Mouse (Mus musculus) bone marrow, adult 2 months (tissue): ENCODE measurements around the gene Sox6. TPM values are rescaled to one million over a fixed set of nuclear protein-coding genes. Genes with fewer than 3 reads are reported as not detected.
A peak's percentile ranks its signal among the peaks of the same experiment; 100 is the strongest.

Source experiments
- H3K27ac ChIP-seq: fragments of 200-500 bp; 2 replicates; pipeline ENCODE4 v1.5.1; 2012; ENCODE audit warnings: low read depth, mild to moderate bottlenecking, control low read depth, inconsistent platforms, low read length; ENCODE audit not compliant: control insufficient read depth, poor library complexity, insufficient read depth
- H3K4me1 ChIP-seq: fragments of 200-500 bp; 2 replicates; pipeline ENCODE4 v1.6.1; 2011; ENCODE audit warnings: low read length; ENCODE audit not compliant: control insufficient read depth, insufficient read depth
- H3K4me3 ChIP-seq: fragments of 200-500 bp; replicated peaks from 2 replicates; pipeline ENCODE3; 2011; ENCODE audit warnings: mild to moderate bottlenecking, low read depth, low read length, control low read depth; ENCODE audit not compliant: control insufficient read depth
- CTCF ChIP-seq: fragments of 200-500 bp; IDR thresholded peaks from 2 replicates; pipeline ENCODE4 v1.5.1; 2011; ENCODE audit warnings: low read length, control low read depth; ENCODE audit not compliant: control insufficient read depth, insufficient read depth
- POLR2A ChIP-seq: fragments of 200-500 bp; IDR thresholded peaks from 2 replicates; pipeline ENCODE4 v1.6.1; 2011; ENCODE audit warnings: low read depth, mild to moderate bottlenecking, control low read depth, low read length, borderline replicate concordance; ENCODE audit not compliant: control insufficient read depth
- WGBS: fragments of 180-500 bp; shearing (Covaris S2); methylation state at CpG from one replicate; pipeline ENCODE4 v1.1.7; 2018; 5-methylcytosine and 5-hydroxymethylcytosine counted together
- polyA plus RNA-seq: library from polyadenylated mRNA; stranded (reverse); fragments of >200 nt; gene quantifications from 2 replicates; pipeline ENCODE4 v1.2.4, GENCODE M21; 2011; ENCODE audit warnings: low replicate concordance; ENCODE audit not compliant: missing spikeins, insufficient read depth, insufficient read length

Sox6 gene
- polyA plus RNA-seq, 1 experiment: 33.0 TPM

GRCm38 (mm10) chr7:115463367-115463766, 575.2 kb downstream of the Sox6 start:
- no peak overlapping the region for H3K27ac ChIP-seq
- no peak overlapping the region for H3K4me3 ChIP-seq
- no peak for TF ChIP-seq CTCF
- TF ChIP-seq POLR2A: no peak
- no peaks in the 10 kb centered on the region for H3K4me1 ChIP-seq
- WGBS: 53% methylated on average over 2 of the region's 2 CpGs

DNA sequence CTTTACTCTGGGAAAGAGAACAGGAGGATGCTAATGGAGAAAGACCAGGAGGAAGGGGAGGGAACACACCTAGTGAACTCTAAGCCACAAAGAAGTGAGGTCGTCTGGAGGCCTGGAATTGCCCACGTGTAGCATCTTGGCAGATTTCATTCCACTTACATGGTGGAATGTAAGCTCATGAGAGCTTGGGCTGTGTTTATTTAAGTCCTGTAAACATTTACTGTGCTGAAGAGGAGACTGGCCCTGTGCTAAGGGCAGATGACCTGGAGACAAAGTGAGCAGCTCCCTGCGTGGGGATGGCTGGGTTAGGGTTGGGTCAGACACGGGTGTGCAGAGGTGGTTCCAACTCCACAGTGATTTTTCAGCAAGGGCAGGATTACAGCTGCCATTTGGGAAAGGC, 576.3 kb downstream of the Sox6 start:
- TF ChIP-seq POLR2A: no peak
- no peak for TF ChIP-seq CTCF
- no peaks in the 10 kb centered on the region for H3K4me1 ChIP-seq
- 71% methylated on average over 4 of the region's 4 CpGs for WGBS
- no peak overlapping the region for H3K4me3 ChIP-seq
- no peak overlapping the region for H3K27ac ChIP-seq

DNA sequence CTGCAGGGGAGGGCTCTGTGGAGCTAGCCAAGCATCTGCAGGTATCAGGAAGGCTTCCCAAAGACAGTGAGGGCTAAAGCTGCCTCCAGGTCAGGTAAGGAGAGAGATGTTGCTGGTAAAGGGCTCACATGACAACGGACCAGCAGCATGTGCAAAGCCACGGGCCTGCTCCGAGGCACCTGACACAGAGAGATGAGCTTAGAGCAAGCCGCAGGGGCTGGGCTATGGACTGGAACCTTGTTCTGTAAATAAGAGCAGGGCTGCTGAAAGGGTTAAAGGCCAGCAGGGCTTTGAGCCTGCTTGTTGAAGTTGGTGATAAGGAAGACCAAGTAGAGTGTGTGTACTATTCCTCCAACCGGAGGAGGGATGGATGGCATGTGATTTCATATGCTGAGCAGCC, 583.6 kb downstream of the Sox6 start:
- 84% methylated on average over 5 of the region's 5 CpGs for WGBS
- Histone ChIP-seq H3K4me1 (no peaks in the 10 kb centered on the region), H3K27ac (no peak overlapping the region), H3K4me3 (no peak overlapping the region)
- TF ChIP-seq CTCF (no peak), POLR2A (no peak)

GRCm38 (mm10) chr7:115453713-115454073, 584.9 kb downstream of the Sox6 start:
- Histone ChIP-seq H3K4me1 (no peaks in the 10 kb centered on the region), H3K27ac (no peak overlapping the region), H3K4me3 (no peak overlapping the region)
- no peak for TF ChIP-seq POLR2A
- no peak for TF ChIP-seq CTCF
- 78% methylated on average over 7 of the region's 7 CpGs for WGBS

- Histone ChIP-seq H3K27ac (no peak overlapping the region), H3K4me3 (no peak overlapping the region), H3K4me1 (no peaks in the 10 kb centered on the region)
- 63% methylated on average over 21 of the region's 21 CpGs for WGBS
- peak; percentile 39; the same call in 1 of the 2 replicates for TF ChIP-seq CTCF
- TF ChIP-seq POLR2A: no peak
Measured at GRCm38 (mm10) chr7:115453042-115453712, 585.4 kb downstream of the Sox6 start.

GRCm38 (mm10) chr7:115450431-115451195, 588.0 kb downstream of the Sox6 start:
- WGBS: 80% methylated on average over 23 of the region's 23 CpGs
- H3K27ac ChIP-seq: no peak overlapping the region
- H3K4me1 ChIP-seq: no peaks in the 10 kb centered on the region
- TF ChIP-seq POLR2A (no peak), CTCF (no peak)
- no peak overlapping the region for H3K4me3 ChIP-seq

DNA sequence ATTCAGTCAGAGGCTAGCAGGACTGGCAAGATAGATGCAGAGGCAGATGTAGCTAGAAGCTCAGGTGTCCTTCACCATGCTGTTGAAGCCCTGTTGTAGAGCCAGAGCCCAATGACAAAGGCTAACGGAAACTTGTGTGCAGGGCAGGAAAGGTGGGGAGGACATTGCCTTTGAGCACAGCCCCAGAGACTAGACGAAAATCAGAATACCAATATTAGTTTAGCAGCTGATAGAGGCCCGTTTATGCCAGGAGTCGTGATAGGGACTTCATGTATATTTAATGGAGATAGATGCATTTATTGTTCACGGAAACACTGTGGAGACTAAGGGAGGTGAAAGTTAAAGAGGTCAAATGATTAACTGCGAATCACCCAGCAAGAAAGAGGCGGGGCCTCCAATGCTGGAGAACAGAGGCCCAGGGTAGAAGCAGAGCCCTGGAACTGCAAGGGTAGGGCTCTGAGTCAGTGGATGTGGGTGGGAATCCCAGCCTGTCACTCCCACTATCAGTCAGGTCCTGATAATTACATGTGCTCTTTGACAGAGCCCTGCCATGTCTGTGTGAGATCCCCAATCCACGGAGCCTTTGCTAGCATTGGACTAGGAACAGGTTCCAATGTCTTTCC, 590.1 kb downstream of the Sox6 start:
- 82% methylated on average over 8 of the region's 8 CpGs for WGBS
- Histone ChIP-seq H3K27ac (no peak overlapping the region), H3K4me3 (no peak overlapping the region), H3K4me1 (no peaks in the 10 kb centered on the region)
- TF ChIP-seq CTCF (no peak), POLR2A (no peak)

DNA sequence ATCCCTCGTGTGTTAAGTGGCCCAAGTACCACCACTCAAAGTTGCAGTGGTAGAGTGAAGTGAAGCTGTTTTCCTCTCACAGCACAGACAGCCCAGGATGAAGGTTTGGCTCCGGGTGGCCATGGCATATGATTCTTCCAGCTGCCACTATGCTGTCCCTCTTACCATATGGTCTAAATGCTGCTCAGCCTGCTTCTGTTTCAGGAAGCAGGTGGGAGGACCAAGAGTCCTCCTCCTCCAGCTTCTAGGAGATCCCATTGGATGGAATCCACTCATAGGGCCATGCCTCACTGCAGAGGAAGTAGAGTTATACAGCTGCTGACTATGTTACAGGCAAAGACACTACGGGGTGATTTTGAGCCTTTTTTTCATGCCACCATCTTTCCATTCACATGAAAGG, 591.5 kb downstream of the Sox6 start:
- H3K4me1 ChIP-seq: no peaks in the 10 kb centered on the region
- TF ChIP-seq POLR2A (no peak), CTCF (no peak)
- WGBS: 60% methylated on average over 3 of the region's 3 CpGs
- H3K27ac ChIP-seq: no peak overlapping the region
- no peak overlapping the region for H3K4me3 ChIP-seq
